Mouse (Mus musculus): Measurements from ENCODE around the gene Hist1h2aa. TPM values are rescaled to one million over a fixed set of nuclear protein-coding genes. Genes with fewer than 3 reads are reported as not detected.

Hist1h2aa gene
- total RNA-seq (2018; cell fraction: chromatin; rRNA removed) = not detected
- not detected for total RNA-seq (2018; cell fraction: cytosol; rRNA removed)
- not detected for total RNA-seq (2018; cell fraction: nucleus; rRNA removed)
- not detected in 3 replicates for polyA plus RNA-seq (2018)

DNA sequence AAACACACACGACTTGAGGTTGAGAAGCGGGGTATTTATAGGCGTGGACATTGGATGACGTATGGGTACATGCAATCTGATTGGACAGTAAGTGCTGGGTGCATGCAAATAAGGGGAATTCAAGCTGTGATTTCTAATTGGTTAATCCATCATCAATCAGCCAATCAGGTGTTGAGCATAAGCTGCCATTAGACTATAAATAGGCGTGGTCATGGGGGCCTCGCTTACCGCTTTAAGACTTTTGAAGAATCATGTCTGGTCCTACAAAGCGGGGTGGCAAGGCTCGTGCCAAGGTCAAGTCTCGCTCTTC is at the start of gene Hist1h2aa:
Gene Hist1h2aa, plus strand, starts transcription at position 252 of the 310 bp plus-strand sequence.
- H3K27ac ChIP-seq = no peak within 1 kb of the TSS
- WGBS (ENCODE audit: missing documents) = 95% methylated on average over 10 of the region's 10 CpGs
- no peaks in the 10 kb centered on the region for H3K36me3 ChIP-seq (ENCODE audit: inconsistent target)
- no peak within 1 kb of the TSS for H3K4me3 ChIP-seq (ENCODE audit: inconsistent target)
- H3K79me2 ChIP-seq (ENCODE audit: inconsistent target) = no peaks in the 10 kb centered on the region

DNA sequence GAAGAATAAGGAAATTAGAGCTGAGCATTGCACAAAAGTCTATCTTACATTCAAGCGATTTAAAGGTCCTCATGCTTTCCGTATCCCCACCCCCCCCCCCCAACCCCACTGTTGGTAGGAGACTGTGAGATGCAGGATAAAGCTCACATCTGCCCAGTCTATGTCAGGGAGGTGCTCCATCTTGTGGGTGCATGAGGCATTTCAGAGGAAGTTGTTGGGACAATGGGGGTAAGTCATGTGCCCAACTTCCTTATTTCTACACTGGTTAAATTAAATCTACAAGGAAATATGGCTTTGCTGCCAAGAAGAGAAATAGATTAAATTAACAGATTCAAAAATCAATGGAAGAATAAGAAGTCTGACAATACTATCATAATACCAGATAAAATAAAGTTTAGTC is 48.7 kb upstream of the Hist1h2aa start:
- Histone ChIP-seq H3K27ac (no peak overlapping the region), H3K36me3 (ENCODE audit: inconsistent target) (no peaks in the 10 kb centered on the region), H3K4me3 (ENCODE audit: inconsistent target) (no peak overlapping the region), H3K79me2 (ENCODE audit: inconsistent target) (no peaks in the 10 kb centered on the region)
- 15% methylated on average over 2 of the region's 2 CpGs for WGBS (ENCODE audit: missing documents)

DNA sequence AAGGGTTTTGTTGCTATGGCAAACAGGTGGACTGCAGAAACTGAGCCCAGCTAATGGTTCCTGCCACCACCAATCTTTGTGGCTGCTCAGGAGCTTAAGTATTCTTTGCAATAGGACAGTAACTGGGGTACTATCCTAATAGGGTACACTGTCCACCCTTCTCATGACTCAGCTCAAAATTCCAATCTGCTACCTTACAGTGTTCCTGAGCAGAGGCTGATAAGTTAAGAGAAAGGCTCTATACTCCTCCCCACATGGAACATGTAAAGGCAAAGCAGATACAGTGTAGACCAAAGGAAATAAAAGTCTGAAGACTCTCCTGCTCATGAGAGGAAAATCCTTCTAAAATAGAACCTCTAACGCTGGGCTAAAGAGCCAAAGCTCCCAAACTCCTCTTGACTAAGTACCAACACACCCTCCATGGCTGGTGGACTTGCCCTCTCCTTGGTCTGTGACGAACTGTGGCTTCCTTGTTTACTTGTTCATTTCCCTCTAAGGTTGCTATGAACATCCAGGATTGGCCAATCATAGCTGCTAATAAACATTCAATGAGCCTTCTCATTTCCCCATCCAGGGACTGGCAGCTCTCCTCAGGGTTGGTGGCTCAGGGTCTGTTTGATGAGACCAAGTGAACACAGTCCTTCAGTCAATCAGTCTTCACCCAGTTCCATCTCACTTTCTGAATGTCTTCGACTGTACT is 47.1 kb upstream of the Hist1h2aa start:
- Histone ChIP-seq H3K36me3 (ENCODE audit: inconsistent target) (no peaks in the 10 kb centered on the region), H3K79me2 (ENCODE audit: inconsistent target) (no peaks in the 10 kb centered on the region), H3K27ac (no peak overlapping the region), H3K4me3 (ENCODE audit: inconsistent target) (no peak overlapping the region)
- WGBS (ENCODE audit: missing documents) = 90% methylated on average over 3 of the region's 3 CpGs

DNA sequence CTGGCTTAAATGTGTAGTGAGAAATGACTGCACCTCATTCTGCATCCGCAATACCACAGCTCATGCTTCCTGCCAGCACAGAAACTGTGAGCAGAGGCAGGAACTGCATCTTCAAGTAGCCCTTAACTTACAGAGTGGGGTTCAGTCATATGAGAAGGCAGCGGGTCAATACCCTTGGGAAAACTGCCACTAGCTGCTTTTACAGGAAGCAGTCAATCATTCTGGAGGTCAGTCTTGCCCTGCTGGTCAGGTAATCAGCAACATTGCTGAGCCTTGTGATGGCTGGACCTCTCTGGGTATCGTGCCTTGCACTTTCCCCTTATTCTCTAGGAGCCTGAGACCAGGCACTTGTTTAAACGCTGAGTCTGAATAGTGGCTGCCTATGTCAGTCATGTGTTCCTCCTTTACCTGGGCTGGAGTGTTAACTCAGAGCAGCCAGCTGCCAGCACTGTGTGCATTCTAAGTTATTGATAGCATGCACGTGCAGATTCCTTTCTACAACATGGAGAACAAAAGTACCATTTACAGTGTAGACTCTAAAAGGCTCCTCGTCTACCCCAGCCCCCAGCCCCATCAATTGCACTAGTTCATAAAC is 45.2 kb upstream of the Hist1h2aa start:
- 97% methylated on average over 6 of the region's 6 CpGs for WGBS (ENCODE audit: missing documents)
- H3K4me3 ChIP-seq (ENCODE audit: inconsistent target) = no peak overlapping the region
- no peak overlapping the region for H3K27ac ChIP-seq
- H3K79me2 ChIP-seq (ENCODE audit: inconsistent target) = no peaks in the 10 kb centered on the region
- H3K36me3 ChIP-seq (ENCODE audit: inconsistent target) = no peaks in the 10 kb centered on the region

DNA sequence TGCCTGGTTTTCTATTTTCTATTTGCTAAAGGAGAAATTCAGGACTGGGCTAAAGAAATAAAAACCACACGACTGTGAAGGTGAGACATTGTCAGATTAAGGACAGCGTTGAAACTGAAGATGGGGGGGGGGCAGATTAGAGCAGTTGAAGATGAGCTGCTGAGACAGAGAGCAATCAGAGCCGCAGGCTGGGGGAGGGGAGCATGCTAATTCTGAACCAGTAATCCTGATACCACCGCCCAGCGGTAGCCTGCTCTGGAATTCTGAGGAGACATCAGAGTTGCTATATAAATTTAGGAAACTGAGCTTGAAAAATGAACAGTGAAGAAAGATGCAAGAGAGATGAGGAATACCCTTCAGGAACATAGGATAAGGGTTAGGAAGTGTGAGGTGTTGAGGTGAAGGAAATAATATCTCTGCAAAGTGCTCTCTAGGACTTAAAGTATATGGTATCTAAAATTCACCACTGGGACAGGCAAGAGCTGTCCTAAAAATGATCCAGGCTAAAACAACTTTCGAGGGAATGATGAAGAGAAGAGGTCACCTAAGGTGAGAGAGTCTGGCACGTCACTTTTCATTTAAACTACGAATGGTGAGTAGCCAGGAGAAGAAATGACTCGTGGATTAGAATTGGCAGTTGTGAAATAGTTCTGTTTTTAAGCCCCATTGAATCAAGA is 41.5 kb upstream of the Hist1h2aa start:
- Histone ChIP-seq H3K36me3 (ENCODE audit: inconsistent target) (no peaks in the 10 kb centered on the region), H3K27ac (no peak overlapping the region), H3K79me2 (ENCODE audit: inconsistent target) (no peaks in the 10 kb centered on the region), H3K4me3 (ENCODE audit: inconsistent target) (no peak overlapping the region)
- 78% methylated on average over 9 of the region's 9 CpGs for WGBS (ENCODE audit: missing documents)

DNA sequence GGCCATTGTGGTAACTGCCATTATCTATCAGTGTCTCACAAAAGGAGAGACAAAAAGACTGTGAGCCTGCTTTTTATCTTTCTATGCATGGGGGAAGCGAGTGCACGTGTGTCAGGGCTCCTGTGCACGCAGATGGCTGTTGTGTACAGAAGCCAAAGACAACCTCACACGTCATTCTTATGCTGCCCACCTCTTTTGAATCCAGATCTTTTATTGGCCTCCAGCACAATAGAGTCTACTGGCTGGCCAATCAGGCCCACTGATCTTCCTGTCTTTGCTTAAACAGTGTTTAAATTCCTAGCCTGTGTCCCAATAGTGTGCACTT is 41.0 kb upstream of the Hist1h2aa start:
- H3K36me3 ChIP-seq (ENCODE audit: inconsistent target) = no peaks in the 10 kb centered on the region
- WGBS (ENCODE audit: missing documents) = 92% methylated on average over 4 of the region's 4 CpGs
- H3K4me3 ChIP-seq (ENCODE audit: inconsistent target) = no peak overlapping the region
- H3K79me2 ChIP-seq (ENCODE audit: inconsistent target) = no peaks in the 10 kb centered on the region
- H3K27ac ChIP-seq = no peak overlapping the region

DNA sequence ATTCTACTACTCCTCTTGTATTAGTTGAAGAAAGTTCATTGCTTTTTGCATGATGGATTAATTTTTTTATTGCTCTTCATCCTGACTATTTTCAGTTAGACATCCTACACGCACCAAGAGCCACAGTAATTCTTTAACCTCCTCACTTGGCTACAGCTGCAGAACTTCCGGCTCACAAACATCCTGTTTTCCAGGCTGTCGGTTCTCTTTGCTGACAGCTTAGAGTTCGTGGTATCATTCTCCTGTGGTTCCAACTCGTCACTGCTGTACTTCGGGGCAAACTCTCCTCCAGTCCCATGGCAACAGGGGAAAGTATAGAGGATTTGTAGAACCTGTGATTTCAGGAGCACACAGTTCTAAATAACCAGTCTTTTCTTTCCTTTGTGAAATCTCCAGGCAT is 36.0 kb upstream of the Hist1h2aa start:
- WGBS (ENCODE audit: missing documents) = 12% methylated on average over 6 of the region's 6 CpGs
- Histone ChIP-seq H3K4me3 (ENCODE audit: inconsistent target) (no peak overlapping the region), H3K36me3 (ENCODE audit: inconsistent target) (no peaks in the 10 kb centered on the region), H3K27ac (no peak overlapping the region), H3K79me2 (ENCODE audit: inconsistent target) (no peaks in the 10 kb centered on the region)

DNA sequence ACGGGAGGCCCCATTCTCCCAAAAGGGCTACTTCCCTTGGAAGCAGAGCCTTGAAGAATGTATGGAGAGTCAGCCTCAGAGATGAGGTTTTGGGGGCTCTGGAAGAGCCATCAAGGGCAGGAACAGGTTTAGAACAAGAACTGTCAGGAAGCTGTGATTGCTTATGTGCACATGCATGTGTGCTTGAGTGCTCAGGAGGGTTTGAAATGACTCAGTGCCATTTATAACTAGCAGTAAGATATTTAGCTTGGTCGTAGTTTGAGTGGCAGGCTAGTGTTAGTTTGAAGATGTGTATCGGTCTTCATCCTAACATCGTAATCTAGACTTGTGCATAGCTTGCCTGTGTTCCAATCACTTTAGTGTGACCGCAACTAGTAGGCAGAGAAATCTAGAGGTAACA is 27.4 kb upstream of the Hist1h2aa start:
- no peak overlapping the region for H3K27ac ChIP-seq
- H3K4me3 ChIP-seq (ENCODE audit: inconsistent target) = no peak overlapping the region
- H3K79me2 ChIP-seq (ENCODE audit: inconsistent target) = no peaks in the 10 kb centered on the region
- no peaks in the 10 kb centered on the region for H3K36me3 ChIP-seq (ENCODE audit: inconsistent target)
- WGBS (ENCODE audit: missing documents) = 94% methylated on average over 5 of the region's 5 CpGs

DNA sequence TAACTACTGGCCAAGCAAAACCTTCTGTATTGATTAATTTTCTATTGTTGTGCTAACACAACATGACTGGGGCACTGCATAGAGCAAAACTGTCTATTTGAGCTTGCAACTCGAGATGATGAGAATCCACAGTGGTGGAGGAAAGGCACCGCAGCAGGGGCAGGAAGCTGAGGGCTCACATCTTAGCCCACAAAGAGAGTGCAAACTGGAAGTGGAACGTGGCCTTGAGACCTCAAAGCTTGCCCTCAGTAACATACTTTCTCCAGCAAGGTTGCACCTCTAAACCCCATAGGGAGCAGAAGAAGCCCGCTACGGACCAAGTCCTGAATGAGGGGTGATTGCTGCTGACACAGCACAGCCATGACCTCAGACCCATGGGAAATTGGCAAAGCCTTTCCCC is 24.1 kb upstream of the Hist1h2aa start:
- WGBS (ENCODE audit: missing documents) = 35% methylated on average over 4 of the region's 5 CpGs
- no peaks in the 10 kb centered on the region for H3K79me2 ChIP-seq (ENCODE audit: inconsistent target)
- H3K36me3 ChIP-seq (ENCODE audit: inconsistent target) = no peaks in the 10 kb centered on the region
- H3K4me3 ChIP-seq (ENCODE audit: inconsistent target) = no peak overlapping the region
- H3K27ac ChIP-seq = no peak overlapping the region

DNA sequence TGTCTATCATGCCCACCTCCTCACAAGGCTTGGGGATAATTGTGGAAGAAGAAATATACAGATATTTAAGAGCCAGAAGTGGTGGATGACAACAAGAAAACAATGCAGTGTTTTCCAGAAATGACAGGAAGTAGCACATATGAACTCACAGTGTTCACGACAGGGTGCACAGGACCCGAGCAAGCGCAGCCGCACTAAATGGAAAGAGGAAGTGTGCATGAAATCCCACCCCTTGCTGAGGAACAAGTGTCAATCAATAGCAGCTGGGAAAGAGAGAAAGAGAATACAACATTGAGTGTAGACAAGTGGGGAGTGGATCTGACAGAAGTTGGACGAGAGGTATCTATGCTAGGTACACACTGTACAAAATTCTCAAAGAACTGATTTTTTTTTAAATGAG is 22.9 kb upstream of the Hist1h2aa start:
- Histone ChIP-seq H3K36me3 (ENCODE audit: inconsistent target) (no peaks in the 10 kb centered on the region), H3K4me3 (ENCODE audit: inconsistent target) (no peak overlapping the region), H3K27ac (no peak overlapping the region), H3K79me2 (ENCODE audit: inconsistent target) (no peaks in the 10 kb centered on the region)
- 7% methylated on average over 5 of the region's 5 CpGs for WGBS (ENCODE audit: missing documents)

DNA sequence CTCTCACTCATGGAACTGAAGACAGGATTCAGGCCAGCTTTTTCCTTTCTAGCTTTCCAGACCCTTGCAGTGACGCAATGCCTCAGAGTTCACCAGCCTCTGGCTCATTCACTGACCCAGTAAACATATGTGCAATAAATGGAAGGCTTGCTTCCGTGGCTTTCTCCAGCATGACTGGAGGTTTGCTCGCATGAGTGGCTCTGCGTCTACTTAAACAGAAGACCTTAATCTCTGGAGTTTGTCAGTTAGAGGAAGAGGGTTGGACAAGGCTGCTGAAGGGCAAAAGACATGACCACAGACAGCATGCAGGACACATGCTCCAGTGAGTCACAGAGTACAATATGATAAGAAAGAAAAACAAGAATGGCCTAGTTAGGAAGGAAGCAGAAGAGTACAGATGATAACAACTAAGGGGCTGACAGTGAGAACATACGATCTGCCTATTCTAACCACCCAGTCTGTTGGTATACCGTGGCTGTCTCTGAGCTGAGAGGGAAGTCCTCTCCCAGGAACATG is 20.4 kb upstream of the Hist1h2aa start:
- Histone ChIP-seq H3K79me2 (ENCODE audit: inconsistent target) (no peaks in the 10 kb centered on the region), H3K27ac (no peak overlapping the region), H3K36me3 (ENCODE audit: inconsistent target) (no peaks in the 10 kb centered on the region), H3K4me3 (ENCODE audit: inconsistent target) (no peak overlapping the region)
- WGBS (ENCODE audit: missing documents) = 10% methylated on average over 6 of the region's 6 CpGs

DNA sequence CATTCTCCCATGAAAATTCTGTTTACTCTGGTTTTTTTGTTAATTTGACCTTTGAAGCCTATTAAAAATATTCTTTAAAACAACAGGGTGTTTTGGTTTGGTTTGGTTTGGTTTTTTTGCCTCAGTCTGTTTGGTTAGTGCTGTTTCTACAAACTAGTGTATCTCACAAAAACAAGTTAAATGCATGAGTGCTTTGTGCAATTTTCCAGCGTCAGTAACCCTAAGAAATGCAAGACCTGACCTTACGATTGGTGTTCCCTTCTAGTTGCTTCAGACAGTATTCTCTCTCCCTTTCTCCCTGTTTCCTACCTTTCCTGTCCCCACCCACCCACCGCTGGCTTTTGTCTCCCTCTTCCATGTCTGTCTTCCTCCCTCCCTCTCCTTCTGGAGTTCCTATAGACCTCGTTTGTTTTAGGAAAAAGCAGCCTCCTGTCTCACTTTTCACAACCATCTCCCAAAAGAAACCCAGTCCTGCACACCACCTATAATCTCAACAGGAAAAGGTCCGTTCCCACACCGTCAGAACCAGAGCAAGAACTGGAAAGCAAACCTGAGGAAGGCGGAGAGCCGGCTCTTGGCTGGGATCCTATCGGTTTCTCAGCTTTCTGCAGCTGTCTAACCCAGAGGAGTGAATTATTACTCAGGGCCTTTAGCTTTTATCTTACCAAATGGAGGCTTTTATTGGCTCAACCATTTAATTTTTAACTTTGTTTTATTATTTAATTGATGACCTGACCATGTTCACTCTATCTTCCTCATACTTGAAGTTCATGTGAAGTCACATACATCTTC is 19.7 kb upstream of the Hist1h2aa start, which contains the start of gene Slc17a4:
Gene Slc17a4, minus strand, starts transcription at position 634 of the 792 bp plus-strand sequence.
- no peak within 1 kb of the TSS for H3K27ac ChIP-seq
- no peaks in the 10 kb centered on the region for H3K79me2 ChIP-seq (ENCODE audit: inconsistent target)
- no peak within 1 kb of the TSS for H3K4me3 ChIP-seq (ENCODE audit: inconsistent target)
- WGBS (ENCODE audit: missing documents) = 77% methylated on average over 9 of the region's 9 CpGs
- no peaks in the 10 kb centered on the region for H3K36me3 ChIP-seq (ENCODE audit: inconsistent target)

DNA sequence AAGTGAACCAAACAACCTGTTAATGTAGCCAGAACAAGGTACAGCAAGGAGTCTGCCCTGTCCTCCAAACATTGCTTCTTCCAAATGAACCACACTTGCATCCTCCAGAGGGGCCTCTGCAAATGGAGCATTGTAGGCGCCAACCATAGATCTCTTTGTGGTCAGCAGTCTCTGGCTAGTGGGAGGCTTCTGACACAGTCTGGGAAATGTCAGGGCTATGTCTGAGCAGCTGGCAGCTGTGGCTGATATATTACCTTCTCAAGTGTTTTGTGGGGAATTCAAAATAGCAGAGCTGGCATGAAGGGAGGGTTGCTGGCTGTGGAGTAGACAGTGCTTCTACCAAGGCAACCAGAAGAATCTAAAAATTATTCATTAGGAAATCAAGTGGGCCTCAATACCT is 18.1 kb upstream of the Hist1h2aa start:
- Histone ChIP-seq H3K4me3 (ENCODE audit: inconsistent target) (no peak overlapping the region), H3K27ac (no peak overlapping the region), H3K79me2 (ENCODE audit: inconsistent target) (no peaks in the 10 kb centered on the region), H3K36me3 (ENCODE audit: inconsistent target) (no peaks in the 10 kb centered on the region)
- WGBS (ENCODE audit: missing documents) = 93% methylated on average over 1 of the region's 1 CpGs

DNA sequence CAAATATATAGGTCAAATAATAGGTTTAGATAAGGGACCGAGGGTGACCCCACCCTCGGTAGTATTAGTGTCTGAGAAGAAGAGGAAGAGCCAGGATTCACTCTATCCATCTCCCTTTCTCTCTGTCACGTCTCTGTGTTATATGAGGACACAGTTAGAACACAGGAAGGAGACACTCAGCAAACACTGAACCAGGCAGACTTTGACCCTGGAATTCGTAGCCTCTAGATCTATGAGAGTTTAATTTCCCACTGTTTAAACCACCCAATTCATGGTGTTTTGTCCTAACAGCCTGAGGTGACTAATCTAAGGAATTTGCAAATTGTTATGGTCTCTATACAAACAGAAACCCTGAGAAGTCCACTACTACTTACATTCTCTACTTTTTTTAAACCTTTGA is 16.6 kb upstream of the Hist1h2aa start:
- no peak overlapping the region for H3K4me3 ChIP-seq (ENCODE audit: inconsistent target)
- no peaks in the 10 kb centered on the region for H3K36me3 ChIP-seq (ENCODE audit: inconsistent target)
- 91% methylated on average over 4 of the region's 4 CpGs for WGBS (ENCODE audit: missing documents)
- no peaks in the 10 kb centered on the region for H3K79me2 ChIP-seq (ENCODE audit: inconsistent target)
- no peak overlapping the region for H3K27ac ChIP-seq

Measured in macrophage (primary cell).